Mouse (Mus musculus): ENCODE measurements at regions not wholly inside any gene's neighbourhood (a gene's known extent, or its start where the extent isn't known, plus 50 kb on each side); places are given as distances from the start of the nearest gene placed in this dataset.

GRCm38 (mm10) chr5:126392306-126392705, 849.3 kb upstream of the Tmem132c start:
- Histone ChIP-seq H3K4me3 (no peak overlapping the region), H3K27ac (no peak overlapping the region), H3K36me3 (no peaks in the 10 kb centered on the region), H3K9ac (no peak overlapping the region), H3K9me3 (no peaks in the 10 kb centered on the region), H3K4me1 (no peaks in the 10 kb centered on the region), H3K27me3 (no peaks in the 10 kb centered on the region), H3K4me2 (no peak overlapping the region)
- WGBS, result 56% methylated on average over 1 of the region's 1 CpGs
- ATAC-seq (ENCODE audit: insufficient number of reproducible peaks, low FRiP score, low TSS enrichment, low read depth), result no peak

GRCm38 (mm10) chr5:126395331-126395730, 846.3 kb upstream of the Tmem132c start:
- H3K9me3 ChIP-seq, result no peaks in the 10 kb centered on the region
- no peak overlapping the region for H3K9ac ChIP-seq
- no peak overlapping the region for H3K4me2 ChIP-seq
- no peaks in the 10 kb centered on the region for H3K4me1 ChIP-seq
- no peak overlapping the region for H3K27ac ChIP-seq
- H3K4me3 ChIP-seq, result no peak overlapping the region
- no peaks in the 10 kb centered on the region for H3K36me3 ChIP-seq
- no peak for ATAC-seq (ENCODE audit: insufficient number of reproducible peaks, low FRiP score, low TSS enrichment, low read depth)
- H3K27me3 ChIP-seq, result no peaks in the 10 kb centered on the region
- 42% methylated on average over 8 of the region's 8 CpGs for WGBS

GRCm38 (mm10) chr5:126431748-126432147, 809.9 kb upstream of the Tmem132c start:
- no peak for ATAC-seq (ENCODE audit: insufficient number of reproducible peaks, low FRiP score, low TSS enrichment, low read depth)
- Histone ChIP-seq H3K4me3 (no peak overlapping the region), H3K4me2 (no peak overlapping the region)

GRCm38 (mm10) chr5:126438696-126439095, 802.9 kb upstream of the Tmem132c start:
- no peaks in the 10 kb centered on the region for H3K36me3 ChIP-seq
- no peaks in the 10 kb centered on the region for H3K9me3 ChIP-seq
- H3K4me3 ChIP-seq, result no peak overlapping the region
- H3K27ac ChIP-seq, result no peak overlapping the region
- no peak for ATAC-seq (ENCODE audit: insufficient number of reproducible peaks, low FRiP score, low TSS enrichment, low read depth)
- no peaks in the 10 kb centered on the region for H3K4me1 ChIP-seq
- H3K9ac ChIP-seq, result no peak overlapping the region
- WGBS, result 84% methylated on average over 1 of the region's 1 CpGs
- H3K27me3 ChIP-seq, result no peaks in the 10 kb centered on the region
- H3K4me2 ChIP-seq, result no peak overlapping the region

More at GRCm38 (mm10) chr5:126431748-126432147, 809.9 kb upstream of the Tmem132c start:
- Histone ChIP-seq H3K27me3 (no peaks in the 10 kb centered on the region), H3K9ac (no peak overlapping the region), H3K4me1 (no peaks in the 10 kb centered on the region), H3K27ac (no peak overlapping the region), H3K9me3 (no peaks in the 10 kb centered on the region), H3K36me3 (no peaks in the 10 kb centered on the region)
- WGBS, result 85% methylated on average over 1 of the region's 1 CpGs

GRCm38 (mm10) chr5:126440516-126440915, 801.1 kb upstream of the Tmem132c start:
- Histone ChIP-seq H3K4me3 (no peak overlapping the region), H3K4me1 (no peaks in the 10 kb centered on the region), H3K9me3 (no peaks in the 10 kb centered on the region), H3K36me3 (no peaks in the 10 kb centered on the region), H3K9ac (no peak overlapping the region), H3K27me3 (no peaks in the 10 kb centered on the region), H3K27ac (no peak overlapping the region), H3K4me2 (no peak overlapping the region)
- WGBS, result 84% methylated on average over 1 of the region's 1 CpGs
- ATAC-seq (ENCODE audit: insufficient number of reproducible peaks, low FRiP score, low TSS enrichment, low read depth), result no peak

- Histone ChIP-seq H3K9ac (no peak overlapping the region), H3K4me3 (no peak overlapping the region), H3K9me3 (no peaks in the 10 kb centered on the region), H3K27ac (no peak overlapping the region), H3K36me3 (no peaks in the 10 kb centered on the region), H3K4me2 (no peak overlapping the region), H3K4me1 (no peaks in the 10 kb centered on the region), H3K27me3 (no peaks in the 10 kb centered on the region)
- ATAC-seq (ENCODE audit: insufficient number of reproducible peaks, low FRiP score, low TSS enrichment, low read depth), result no peak
- 56% methylated on average over 3 of the region's 3 CpGs for WGBS
Measured at GRCm38 (mm10) chr5:126475761-126476160, 765.8 kb upstream of the Tmem132c start.

- Histone ChIP-seq H3K9me3 (no peaks in the 10 kb centered on the region), H3K27ac (no peak overlapping the region), H3K4me1 (no peaks in the 10 kb centered on the region), H3K9ac (no peak overlapping the region), H3K4me2 (no peak overlapping the region), H3K36me3 (no peaks in the 10 kb centered on the region), H3K27me3 (no peaks in the 10 kb centered on the region), H3K4me3 (no peak overlapping the region)
- WGBS, result 73% methylated on average over 4 of the region's 4 CpGs
- no peak for ATAC-seq (ENCODE audit: insufficient number of reproducible peaks, low FRiP score, low TSS enrichment, low read depth)
Measured at GRCm38 (mm10) chr5:126522076-126522475, 719.5 kb upstream of the Tmem132c start.

- no peaks in the 10 kb centered on the region for H3K36me3 ChIP-seq
- H3K27ac ChIP-seq, result no peak overlapping the region
- 80% methylated on average over 4 of the region's 4 CpGs for WGBS
- no peaks in the 10 kb centered on the region for H3K4me1 ChIP-seq
- H3K9ac ChIP-seq, result no peak overlapping the region
- no peak for ATAC-seq (ENCODE audit: insufficient number of reproducible peaks, low FRiP score, low TSS enrichment, low read depth)
- H3K4me2 ChIP-seq, result no peak overlapping the region
- H3K27me3 ChIP-seq, result no peaks in the 10 kb centered on the region
- no peaks in the 10 kb centered on the region for H3K9me3 ChIP-seq
- no peak overlapping the region for H3K4me3 ChIP-seq
Measured at GRCm38 (mm10) chr5:126525863-126526262, 715.7 kb upstream of the Tmem132c start.

- Histone ChIP-seq H3K4me2 (no peak overlapping the region), H3K36me3 (no peaks in the 10 kb centered on the region), H3K4me1 (no peaks in the 10 kb centered on the region), H3K4me3 (no peak overlapping the region), H3K27ac (no peak overlapping the region), H3K27me3 (no peaks in the 10 kb centered on the region), H3K9ac (no peak overlapping the region), H3K9me3 (no peaks in the 10 kb centered on the region)
- ATAC-seq (ENCODE audit: insufficient number of reproducible peaks, low FRiP score, low TSS enrichment, low read depth), result no peak
- WGBS, result 71% methylated on average over 5 of the region's 5 CpGs
Measured at GRCm38 (mm10) chr5:126530806-126531527, 710.6 kb upstream of the Tmem132c start.

- Histone ChIP-seq H3K4me3 (no peak overlapping the region), H3K27ac (no peak overlapping the region), H3K9me3 (no peaks in the 10 kb centered on the region), H3K36me3 (no peaks in the 10 kb centered on the region), H3K4me2 (no peak overlapping the region), H3K27me3 (no peaks in the 10 kb centered on the region), H3K4me1 (no peaks in the 10 kb centered on the region), H3K9ac (no peak overlapping the region)
- no peak for ATAC-seq (ENCODE audit: insufficient number of reproducible peaks, low FRiP score, low TSS enrichment, low read depth)
- 87% methylated on average over 5 of the region's 5 CpGs for WGBS
Measured at GRCm38 (mm10) chr5:126531528-126531894, 710.1 kb upstream of the Tmem132c start.

- Histone ChIP-seq H3K9ac (no peak overlapping the region), H3K9me3 (no peaks in the 10 kb centered on the region), H3K27me3 (no peaks in the 10 kb centered on the region), H3K36me3 (no peaks in the 10 kb centered on the region), H3K4me3 (no peak overlapping the region), H3K4me1 (no peaks in the 10 kb centered on the region), H3K27ac (no peak overlapping the region), H3K4me2 (no peak overlapping the region)
- ATAC-seq (ENCODE audit: insufficient number of reproducible peaks, low FRiP score, low TSS enrichment, low read depth), result no peak
- WGBS, result 71% methylated on average over 1 of the region's 1 CpGs
Measured at GRCm38 (mm10) chr5:126531975-126532374, 709.6 kb upstream of the Tmem132c start.

GRCm38 (mm10) chr5:126538072-126538471, 703.5 kb upstream of the Tmem132c start:
- H3K9ac ChIP-seq, result no peak overlapping the region
- H3K4me1 ChIP-seq, result no peaks in the 10 kb centered on the region
- H3K4me3 ChIP-seq, result no peak overlapping the region
- no peak for ATAC-seq (ENCODE audit: insufficient number of reproducible peaks, low FRiP score, low TSS enrichment, low read depth)
- no peaks in the 10 kb centered on the region for H3K27me3 ChIP-seq
- no peaks in the 10 kb centered on the region for H3K36me3 ChIP-seq
- no peak overlapping the region for H3K4me2 ChIP-seq
- no peak overlapping the region for H3K27ac ChIP-seq
- 61% methylated on average over 2 of the region's 2 CpGs for WGBS
- no peaks in the 10 kb centered on the region for H3K9me3 ChIP-seq
